Mouse (Mus musculus) lung, adult 2 months (tissue): ENCODE measurements around the gene Copg2.

Experiments used
- CTCF ChIP-seq: fragments of 200-500 bp; IDR thresholded peaks from 2 replicates; pipeline ENCODE4 v1.5.1; 2011; ENCODE audit warnings: mild to moderate bottlenecking, low read length, control low read depth; ENCODE audit not compliant: insufficient read depth
- POLR2A ChIP-seq: fragments of 200-500 bp; IDR thresholded peaks from 2 replicates; pipeline ENCODE4 v1.6.1; 2011; ENCODE audit warnings: low read depth, mild to moderate bottlenecking, control low read depth, low read length, borderline replicate concordance; ENCODE audit errors: extremely low read depth

DNA sequence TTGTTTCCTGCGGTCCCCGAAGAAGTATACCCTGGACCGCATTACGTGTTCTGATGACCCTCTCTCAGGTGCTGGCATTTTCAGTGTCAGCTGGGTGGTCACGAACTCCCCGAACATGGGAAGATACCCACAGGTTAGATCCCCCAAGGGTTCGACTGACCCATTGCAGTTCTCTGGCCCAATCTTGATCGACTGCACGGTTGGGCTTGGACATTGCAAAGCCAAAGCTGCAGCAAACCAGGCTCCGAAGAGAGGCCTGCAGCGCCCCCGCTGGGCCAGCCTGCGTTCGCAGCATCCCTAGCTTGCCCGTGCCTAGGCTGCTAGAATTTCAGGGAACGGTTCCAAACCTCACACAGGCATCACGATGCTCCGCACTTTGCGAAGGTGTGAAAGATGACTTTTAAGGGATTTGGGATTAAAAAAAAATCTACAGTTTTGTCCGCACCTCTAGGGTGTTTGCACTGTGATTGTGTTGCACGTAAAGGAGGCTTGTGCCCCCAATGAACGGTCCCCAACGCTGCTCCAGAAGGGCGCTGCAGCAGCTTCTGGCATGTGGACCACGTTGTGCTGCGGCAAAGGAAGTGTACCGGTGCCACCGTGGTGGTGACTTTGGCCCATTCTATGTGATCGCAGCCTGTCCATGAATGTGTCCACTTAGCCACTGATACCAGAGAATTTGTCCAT is 159.6 kb downstream of the Copg2 start:
- TF ChIP-seq POLR2A (no peak), CTCF (peak; percentile 54; the same call in 1 of the 2 replicates)
